Mouse (Mus musculus) splenic B cell, adult 2 months (primary cell): Measurements from ENCODE around the gene Nprl3.

Experiments
- DNase-seq: peaks from one replicate; pipeline ENCODE4 v3.0.0-alpha.2; 2011; ENCODE audit warnings: low read depth, low spot score
- H3K27me3 ChIP-seq: 2 replicates; pipeline ENCODE4 v1.6.1; 2012; ENCODE audit warnings: mild to moderate bottlenecking, low read length, moderate library complexity, mixed read lengths; ENCODE audit not compliant: control insufficient read depth, poor library complexity, insufficient read depth, severe bottlenecking
- H3K36me3 ChIP-seq: 2 replicates; pipeline ENCODE4 v1.6.1; 2012; ENCODE audit warnings: mild to moderate bottlenecking, low read length, moderate library complexity, mixed read lengths; ENCODE audit not compliant: control insufficient read depth, poor library complexity, insufficient read depth, severe bottlenecking

The Nprl3 gene

DNA sequence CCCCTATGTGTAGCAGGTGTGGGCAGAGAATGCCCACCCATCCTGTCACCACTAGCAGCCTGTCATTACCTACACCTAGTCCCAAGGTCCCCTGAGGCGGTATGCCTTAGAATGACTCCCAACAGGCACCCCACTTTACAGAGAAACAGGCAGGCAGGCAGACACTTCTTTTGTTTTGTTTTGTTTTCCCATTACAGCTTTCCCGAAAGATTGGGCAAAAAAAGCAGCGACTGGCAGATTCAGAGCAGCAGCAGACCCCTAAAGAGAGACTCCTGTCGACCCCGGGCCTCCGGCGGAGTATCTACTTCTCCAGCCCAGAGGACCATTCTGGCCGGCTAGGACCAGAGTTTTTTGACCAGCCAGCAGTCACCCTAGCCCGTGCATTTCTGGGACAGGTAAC is 40.0 kb downstream of the Nprl3 start:
- H3K27me3 ChIP-seq = no peaks in the 10 kb centered on the region
- peaks cover 1% of the 10 kb centered on the region for H3K36me3 ChIP-seq
- no peak for DNase-seq

DNA sequence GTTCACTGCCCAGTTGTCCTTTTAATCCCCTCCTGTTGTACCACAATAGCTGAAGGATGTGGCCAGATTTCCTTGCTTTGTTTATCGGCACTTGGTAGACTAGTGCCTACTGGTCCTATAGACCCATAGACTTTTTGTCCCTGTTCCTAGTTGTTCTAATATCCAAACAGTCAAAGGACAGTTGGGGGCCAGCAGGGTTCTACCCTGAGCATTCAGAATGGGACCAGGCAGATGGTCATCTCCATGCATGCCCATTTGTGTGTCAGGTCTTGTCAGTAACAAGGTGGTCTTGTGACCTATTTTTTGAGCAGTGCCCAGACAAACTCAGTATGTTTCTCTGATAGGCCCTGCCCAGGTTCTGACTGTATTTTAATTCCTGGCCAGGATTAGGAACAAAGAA is 40.5 kb downstream of the Nprl3 start:
- H3K36me3 ChIP-seq = no peaks in the 10 kb centered on the region; the same call in none of the 2 replicates
- no peaks in the 10 kb centered on the region for H3K27me3 ChIP-seq
- no peak for DNase-seq

- H3K27me3 ChIP-seq = no peaks in the 10 kb centered on the region
- DNase-seq = peak; percentile 93
- H3K36me3 ChIP-seq = no peaks in the 10 kb centered on the region; the same call in 1 of the 2 replicates
These were observed 41.2 kb downstream of the Nprl3 start, which contains the start of gene Mpg for GRCm38 (mm10) chr11:32226124-32226871. Gene Mpg, plus strand, starts transcription at chr11:32226505.

- Histone ChIP-seq H3K36me3 (no peaks in the 10 kb centered on the region), H3K27me3 (no peaks in the 10 kb centered on the region)
- no peak for DNase-seq
These were observed 42.0 kb downstream of the Nprl3 start for GRCm38 (mm10) chr11:32225222-32226104.

- Histone ChIP-seq H3K27me3 (no peaks in the 10 kb centered on the region), H3K36me3 (no peaks in the 10 kb centered on the region)
- no peak for DNase-seq
These were observed 42.9 kb downstream of the Nprl3 start for GRCm38 (mm10) chr11:32224468-32225139.

DNA sequence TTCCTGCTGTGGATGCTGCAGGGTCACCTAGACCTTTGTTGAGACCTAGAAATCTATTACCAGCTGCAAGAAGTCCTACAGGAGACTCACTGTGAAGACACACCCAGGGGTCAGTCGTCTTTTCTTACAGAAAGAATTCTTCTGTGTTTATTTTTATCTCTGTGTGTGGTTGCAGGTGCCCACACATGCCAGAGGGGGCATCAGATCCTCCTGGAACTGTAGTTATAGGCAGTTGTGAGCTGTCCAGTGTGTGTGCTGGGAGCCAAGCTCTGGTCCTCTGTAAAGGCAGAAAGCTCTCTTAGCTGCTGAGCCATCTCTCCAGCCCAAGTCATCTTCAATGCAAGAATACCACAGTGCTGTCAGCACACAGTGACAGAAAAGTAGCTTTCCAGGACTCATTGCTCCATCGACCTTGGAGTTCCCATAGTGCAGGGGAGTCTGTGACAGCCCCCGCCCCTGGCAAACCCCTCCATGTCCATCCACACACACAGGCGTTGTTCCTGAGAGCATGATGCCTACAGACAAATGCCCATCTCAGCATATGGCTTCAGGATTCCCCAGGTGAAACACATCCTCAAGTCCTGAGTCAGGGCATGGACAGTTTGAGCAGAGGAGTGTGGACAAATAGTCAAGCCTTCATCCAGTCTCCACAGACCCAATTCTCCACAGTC is 44.1 kb downstream of the Nprl3 start:
- no peak for DNase-seq
- no peaks in the 10 kb centered on the region for H3K36me3 ChIP-seq

DNA sequence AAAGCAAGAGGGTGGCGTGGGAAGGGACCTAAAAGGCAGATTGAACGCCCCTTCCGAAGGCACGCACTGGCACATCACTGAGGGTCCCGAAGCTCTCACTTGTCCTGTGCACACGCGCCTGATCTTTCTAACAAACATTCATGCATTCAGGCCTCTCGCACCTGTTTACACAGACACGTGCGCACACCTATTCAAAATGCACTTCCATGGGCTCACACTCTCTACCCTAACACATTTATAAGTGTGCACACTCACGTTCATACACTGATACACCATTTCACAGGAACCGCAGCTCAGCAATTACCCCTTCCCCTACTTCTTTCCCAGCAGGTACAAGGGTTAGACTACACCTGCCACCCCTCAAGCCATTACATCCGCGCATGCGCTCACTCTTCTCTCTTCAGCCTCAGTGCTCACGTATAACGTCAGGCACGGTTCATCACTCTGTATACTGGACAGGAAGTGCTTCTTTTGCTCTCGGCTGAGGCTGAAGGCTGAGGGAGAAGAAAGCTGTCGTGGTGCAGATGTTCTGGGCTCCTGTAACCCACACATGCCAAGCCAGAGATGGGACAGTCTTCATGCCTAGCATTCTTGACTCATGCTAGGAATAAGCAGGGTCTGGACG is 44.8 kb downstream of the Nprl3 start:
- no peaks in the 10 kb centered on the region for H3K27me3 ChIP-seq
- peak; percentile 73 for DNase-seq
- H3K36me3 ChIP-seq = no peaks in the 10 kb centered on the region

More for the DNA sequence above, 44.1 kb downstream of the Nprl3 start:
- H3K27me3 ChIP-seq = no peaks in the 10 kb centered on the region

DNA sequence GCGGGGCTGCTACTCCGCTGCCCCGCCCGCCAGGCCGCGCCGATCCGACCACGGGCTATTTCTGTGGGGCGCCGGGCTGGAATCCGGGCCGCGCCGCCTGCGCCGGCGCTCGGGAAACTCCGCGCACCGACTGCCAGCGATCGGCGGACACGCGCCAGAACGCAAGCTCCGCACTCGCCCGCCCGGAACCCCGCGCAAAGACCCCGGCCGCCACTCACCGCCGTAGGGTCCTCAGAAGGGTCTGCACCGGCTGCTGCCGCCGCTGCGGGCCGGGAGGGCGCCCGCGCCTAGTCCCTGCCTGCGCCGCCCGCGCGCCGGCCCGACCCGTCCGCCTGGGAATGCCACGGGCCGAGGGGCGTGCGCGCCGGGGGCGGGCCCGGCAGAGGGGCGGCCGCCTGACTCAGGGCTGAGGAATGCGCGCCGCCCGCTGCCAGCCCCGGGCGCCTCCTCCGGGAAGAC is 45.5 kb downstream of the Nprl3 start, which contains the start of gene Rhbdf1:
Gene Rhbdf1 (minus strand): TSS at position 350 of the 459 bp plus-strand sequence.
- no peak for DNase-seq

GRCm38 (mm10) chr11:32221225-32221950 is 46.1 kb downstream of the Nprl3 start:
- peak; percentile 46 for DNase-seq
- H3K27me3 ChIP-seq = no peaks in the 10 kb centered on the region
- H3K36me3 ChIP-seq = no peaks in the 10 kb centered on the region

More for the DNA sequence above, 45.5 kb downstream of the Nprl3 start, which contains the start of gene Rhbdf1:
- Histone ChIP-seq H3K36me3 (no peaks in the 10 kb centered on the region), H3K27me3 (no peaks in the 10 kb centered on the region)

GRCm38 (mm10) chr11:32220607-32221224 is 46.8 kb downstream of the Nprl3 start:
- DNase-seq = no peak
- no peaks in the 10 kb centered on the region for H3K36me3 ChIP-seq
- no peaks in the 10 kb centered on the region for H3K27me3 ChIP-seq

DNA sequence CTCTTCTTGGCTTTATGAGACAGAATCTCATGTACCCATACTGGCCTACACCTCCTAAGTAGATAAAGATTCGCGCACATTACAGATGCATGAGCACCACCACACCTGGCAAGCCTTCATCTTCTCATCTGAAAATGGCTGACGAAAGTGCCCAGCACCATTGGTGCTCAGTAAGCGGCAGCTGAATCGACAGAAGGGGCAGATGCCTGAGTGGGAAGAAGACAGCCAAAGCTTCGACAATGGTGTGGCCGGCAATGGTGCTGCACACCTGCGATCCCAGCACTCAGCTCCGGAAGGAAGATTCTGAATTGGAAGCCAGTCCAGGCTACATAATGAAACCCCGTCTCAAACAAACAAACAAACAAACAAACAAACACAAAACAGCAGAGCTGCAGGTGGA is 48.2 kb downstream of the Nprl3 start:
- H3K27me3 ChIP-seq = no peaks in the 10 kb centered on the region
- no peaks in the 10 kb centered on the region for H3K36me3 ChIP-seq
- no peak for DNase-seq

GRCm38 (mm10) chr11:32218501-32219050 is 48.9 kb downstream of the Nprl3 start:
- DNase-seq = no peak
- Histone ChIP-seq H3K36me3 (no peaks in the 10 kb centered on the region), H3K27me3 (no peaks in the 10 kb centered on the region)

DNA sequence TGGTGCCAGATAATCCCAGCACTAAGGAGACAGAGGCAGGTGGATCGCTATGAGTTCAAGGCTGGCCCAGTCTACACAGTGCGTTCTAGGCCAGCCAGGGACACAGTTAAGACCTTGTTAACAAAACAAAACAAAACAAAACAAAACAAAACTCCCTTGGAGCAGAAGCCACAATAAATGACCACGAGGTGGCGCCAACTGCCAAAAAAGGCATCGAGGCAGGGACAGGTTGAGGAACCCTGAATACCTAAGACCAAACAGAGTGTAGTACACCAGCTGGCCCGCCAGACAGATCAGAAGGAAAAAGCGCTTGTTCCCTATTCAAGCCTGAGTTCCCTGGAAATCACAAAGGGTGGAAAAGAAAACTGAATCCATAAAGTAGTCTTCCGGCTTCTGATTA is 50.7 kb downstream of the Nprl3 start:
- no peaks in the 10 kb centered on the region for H3K27me3 ChIP-seq
- H3K36me3 ChIP-seq = no peaks in the 10 kb centered on the region
- peak; percentile 90 for DNase-seq
